Mouse (Mus musculus): Measurements from ENCODE around the gene Nck2. TPM values are rescaled to one million over a fixed set of nuclear protein-coding genes. Genes with fewer than 3 reads are reported as not detected.

Gene Nck2
- total and polyA plus RNA-seq, 2 experiments from 2014 or later: 40.3 to 79.2 TPM

DNA sequence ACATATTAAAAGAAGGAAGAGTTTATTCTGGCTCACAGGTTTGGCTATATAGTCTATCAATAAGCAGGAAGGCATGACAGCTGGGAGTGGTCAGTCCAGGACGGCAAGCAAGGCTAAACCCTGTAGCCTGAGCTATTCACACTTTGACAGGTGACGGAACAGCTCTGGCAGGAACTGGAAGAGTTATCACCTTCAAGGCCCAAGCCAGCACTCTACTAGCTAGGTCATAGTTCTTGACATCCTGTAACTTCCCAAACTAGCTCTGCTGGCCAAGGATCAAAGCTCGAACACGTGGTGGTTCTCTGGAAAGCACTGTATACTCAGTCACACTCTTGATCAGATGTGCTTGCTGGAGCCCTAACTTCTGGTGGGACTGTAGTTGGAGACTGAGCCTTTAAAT lies 10.5 kb upstream of the Nck2 start:
- ATAC-seq (no peak), DNase-seq (no peak)
- Histone ChIP-seq H3K4me1 (ENCODE audit: insufficient read depth) (no peaks in the 10 kb centered on the region), H3K4me3 (ENCODE audit: low read depth, low read length) (no peak overlapping the region), H3K36me3 (ENCODE audit: insufficient read depth) (no peaks in the 10 kb centered on the region), H3K27ac (ENCODE audit: low read depth, low read length) (no peak overlapping the region), H3K9ac (no peak overlapping the region), H3K4me2 (ENCODE audit: low read depth) (no peak overlapping the region), H3K27me3 (ENCODE audit: insufficient read depth, low read length) (no peaks in the 10 kb centered on the region), H3K9me3 (ENCODE audit: low read length) (no peaks in the 10 kb centered on the region)
- WGBS: 79% methylated on average over 4 of the region's 4 CpGs
- no peak for TF ChIP-seq CTCF (IDR thresholded peaks at IDR 0.05; ENCODE audit: low read depth)

DNA sequence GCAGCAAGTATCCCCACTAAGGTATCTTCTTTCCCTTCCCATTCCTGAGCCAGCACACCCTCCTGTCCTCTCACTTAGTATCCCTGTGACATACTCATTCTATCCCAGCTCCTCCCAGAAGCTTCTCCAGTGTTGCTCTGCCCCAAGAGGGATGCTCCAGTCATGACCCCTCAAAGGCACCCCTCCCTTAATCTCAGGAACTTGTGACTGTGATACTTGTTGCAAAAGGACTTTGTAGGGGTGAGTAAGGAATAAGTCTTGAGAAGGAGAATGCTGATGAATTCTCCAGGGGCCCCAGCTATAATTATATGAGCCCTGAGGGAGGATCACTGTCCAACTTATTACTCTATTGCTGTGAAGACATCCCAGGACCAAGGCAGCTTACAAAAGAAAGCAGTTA lies 7.8 kb upstream of the Nck2 start:
- Histone ChIP-seq H3K27me3 (ENCODE audit: insufficient read depth, low read length) (no peaks in the 10 kb centered on the region), H3K9me3 (ENCODE audit: low read length) (no peaks in the 10 kb centered on the region), H3K27ac (ENCODE audit: low read depth, low read length) (no peak overlapping the region), H3K4me1 (ENCODE audit: insufficient read depth) (no peaks in the 10 kb centered on the region), H3K9ac (no peak overlapping the region), H3K4me3 (ENCODE audit: low read depth, low read length) (no peak overlapping the region), H3K4me2 (ENCODE audit: low read depth) (no peak overlapping the region), H3K36me3 (ENCODE audit: insufficient read depth) (no peaks in the 10 kb centered on the region)
- DNase-seq: no peak
- no peak for TF ChIP-seq CTCF (IDR thresholded peaks at IDR 0.05; ENCODE audit: low read depth)
- no peak for ATAC-seq

DNA sequence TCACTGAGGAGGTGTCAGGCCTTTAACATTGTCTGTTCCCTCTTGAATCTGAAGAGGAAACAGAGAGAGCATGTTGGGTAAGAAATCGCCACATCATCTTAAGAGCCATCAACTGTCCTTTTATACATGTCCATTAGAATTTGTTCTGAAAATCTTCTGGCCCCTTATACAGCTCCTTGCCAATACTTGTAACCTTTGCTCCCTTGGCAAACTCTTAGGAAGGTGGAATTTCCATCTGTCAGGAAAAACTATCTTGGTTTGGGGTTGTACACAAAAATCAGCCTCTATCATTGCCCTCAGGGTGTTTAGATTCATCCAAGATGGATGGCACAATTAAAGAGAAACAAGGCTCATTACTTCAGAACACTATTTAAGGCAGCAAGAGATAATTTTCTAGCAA lies 5.1 kb upstream of the Nck2 start:
- ATAC-seq: no peak
- TF ChIP-seq CTCF (IDR thresholded peaks at IDR 0.05; ENCODE audit: low read depth): no peak
- Histone ChIP-seq H3K4me3 (ENCODE audit: low read depth, low read length) (no peak overlapping the region), H3K9ac (no peak overlapping the region), H3K27me3 (ENCODE audit: insufficient read depth, low read length) (no peaks in the 10 kb centered on the region), H3K27ac (ENCODE audit: low read depth, low read length) (no peak overlapping the region), H3K4me1 (ENCODE audit: insufficient read depth) (no peaks in the 10 kb centered on the region), H3K36me3 (ENCODE audit: insufficient read depth) (no peaks in the 10 kb centered on the region), H3K4me2 (ENCODE audit: low read depth) (no peak overlapping the region), H3K9me3 (ENCODE audit: low read length) (no peaks in the 10 kb centered on the region)
- no peak for DNase-seq
- WGBS: 97% methylated on average over 1 of the region's 1 CpGs

DNA sequence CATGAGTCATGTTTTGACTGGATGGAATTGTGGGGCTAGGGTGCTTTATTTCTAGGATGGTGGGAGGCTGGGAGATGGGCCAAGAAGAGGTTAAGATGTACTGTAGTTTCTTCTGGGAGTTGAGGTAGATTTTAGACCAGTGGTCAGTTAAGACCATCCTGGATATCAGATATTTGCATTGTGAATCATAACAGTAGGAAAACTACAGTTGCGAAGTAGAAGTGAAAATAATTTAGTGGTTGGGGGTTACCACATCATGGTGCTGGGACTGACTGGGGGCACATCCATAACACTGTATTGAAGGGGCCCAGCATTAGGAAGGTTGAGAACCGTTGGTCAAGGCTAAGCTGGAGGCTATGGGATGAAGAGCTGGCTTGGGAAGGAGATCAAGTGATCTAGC lies 1.8 kb upstream of the Nck2 start:
- Histone ChIP-seq H3K9me3 (ENCODE audit: low read length) (no peaks in the 10 kb centered on the region), H3K4me3 (ENCODE audit: low read depth, low read length) (no peak overlapping the region), H3K9ac (no peak overlapping the region), H3K27me3 (ENCODE audit: insufficient read depth, low read length) (no peaks in the 10 kb centered on the region), H3K4me2 (ENCODE audit: low read depth) (no peak overlapping the region), H3K36me3 (ENCODE audit: insufficient read depth) (no peaks in the 10 kb centered on the region), H3K27ac (ENCODE audit: low read depth, low read length) (no peak overlapping the region), H3K4me1 (ENCODE audit: insufficient read depth) (peaks cover 5% of the 10 kb centered on the region)
- ATAC-seq (no peak), DNase-seq (no peak)
- no peak for TF ChIP-seq CTCF (IDR thresholded peaks at IDR 0.05; ENCODE audit: low read depth)
- 85% methylated on average over 2 of the region's 2 CpGs for WGBS

DNA sequence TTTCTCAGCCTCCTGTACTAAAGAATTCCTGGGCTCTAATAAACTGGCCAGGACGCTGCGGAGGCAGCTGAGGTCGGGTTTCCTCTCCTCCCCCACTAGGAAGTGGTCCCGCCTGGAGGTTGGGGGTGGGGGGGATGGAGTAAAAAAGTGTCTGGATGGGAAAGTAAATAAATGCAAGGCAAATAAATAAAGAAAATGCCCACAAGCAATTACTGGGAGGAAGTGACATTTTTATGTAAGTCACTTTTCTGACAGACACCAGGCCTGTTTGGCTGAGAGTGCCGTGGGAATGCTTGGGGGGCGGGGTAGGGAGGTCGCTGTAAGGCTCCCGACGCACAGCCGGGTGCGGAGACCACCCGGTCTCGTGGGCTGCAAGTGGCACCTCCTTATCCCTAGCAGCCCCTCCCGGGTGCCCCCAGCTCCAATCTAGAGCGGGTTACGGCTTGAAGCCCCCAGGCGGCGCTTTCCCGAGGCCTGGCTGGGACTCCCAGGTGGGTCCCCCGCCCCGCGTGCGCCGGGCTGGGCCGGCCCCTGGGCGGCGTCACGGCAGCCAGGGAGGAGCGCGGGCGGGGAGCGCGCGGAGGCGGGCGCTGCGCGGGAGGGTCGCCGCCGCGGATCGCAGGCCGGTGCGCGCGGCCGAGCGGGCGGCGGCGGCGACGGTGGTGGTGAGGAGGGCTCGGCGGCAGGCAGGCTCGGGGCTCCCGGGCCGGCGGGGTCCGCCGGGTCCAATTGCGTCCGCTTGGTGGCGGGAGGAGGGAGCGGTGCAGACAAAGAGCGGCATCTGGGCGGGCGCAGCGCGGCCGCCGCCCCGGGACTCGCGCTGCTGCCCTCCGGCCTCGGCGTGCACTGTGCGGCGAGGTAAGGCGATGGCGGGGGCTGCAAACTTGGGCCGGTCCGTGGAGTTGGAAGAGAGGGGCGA lies 1.1 kb downstream of the Nck2 start:
- ATAC-seq: peak; percentile 96
- Histone ChIP-seq H3K27ac (ENCODE audit: low read depth, low read length) (peak overlapping the region; percentile 89), H3K27me3 (ENCODE audit: insufficient read depth, low read length) (no peaks in the 10 kb centered on the region), H3K9me3 (ENCODE audit: low read length) (no peaks in the 10 kb centered on the region), H3K4me1 (ENCODE audit: insufficient read depth) (peaks cover 13% of the 10 kb centered on the region), H3K4me3 (ENCODE audit: low read depth, low read length) (peak overlapping the region; percentile 96), H3K9ac (peak overlapping the region; percentile 96), H3K36me3 (ENCODE audit: insufficient read depth) (no peaks in the 10 kb centered on the region), H3K4me2 (ENCODE audit: low read depth) (peak overlapping the region; percentile 76)
- whole genome bisulfite sequencing: 5% methylated on average over 62 of the region's 86 CpGs
- peak; percentile 53; the same call in 1 of the 2 replicates for TF ChIP-seq CTCF (IDR thresholded peaks at IDR 0.05; ENCODE audit: low read depth)
- peak; percentile 90 for DNase-seq

DNA sequence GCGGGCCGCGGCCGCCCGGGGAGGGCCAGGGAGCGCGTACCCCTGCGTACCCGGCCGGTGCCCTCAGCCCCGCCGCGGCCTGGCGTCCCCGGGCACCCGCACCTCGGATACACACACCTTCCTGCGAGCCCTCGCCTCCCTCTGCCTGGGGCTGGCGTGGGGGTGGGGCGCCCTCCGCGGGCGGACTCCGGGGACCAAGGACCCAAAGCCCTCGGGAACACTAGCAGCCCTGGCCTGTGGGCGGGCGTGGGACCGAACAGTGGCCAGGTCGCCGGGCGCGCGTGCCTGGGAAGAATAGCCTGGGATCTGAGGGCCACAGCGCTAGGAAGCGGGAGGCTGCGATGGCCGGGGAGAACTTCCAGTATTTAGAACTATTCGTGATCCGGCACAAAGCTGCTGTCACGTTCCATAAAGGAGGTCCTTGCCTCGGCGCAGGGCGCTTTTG lies 1.7 kb downstream of the Nck2 start:
- WGBS: 2% methylated on average over 42 of the region's 44 CpGs
- peak; percentile 61 for DNase-seq
- Histone ChIP-seq H3K4me2 (ENCODE audit: low read depth) (peak overlapping the region; percentile 76), H3K27ac (ENCODE audit: low read depth, low read length) (peak overlapping the region; percentile 89), H3K36me3 (ENCODE audit: insufficient read depth) (no peaks in the 10 kb centered on the region), H3K9me3 (ENCODE audit: low read length) (no peaks in the 10 kb centered on the region), H3K27me3 (ENCODE audit: insufficient read depth, low read length) (no peaks in the 10 kb centered on the region), H3K4me1 (ENCODE audit: insufficient read depth) (peaks cover 13% of the 10 kb centered on the region), H3K4me3 (ENCODE audit: low read depth, low read length) (peak overlapping the region; percentile 96), H3K9ac (peak overlapping the region; percentile 96)
- no peak for TF ChIP-seq CTCF (IDR thresholded peaks at IDR 0.05; ENCODE audit: low read depth)
- peak; percentile 53 for ATAC-seq
